Mouse (Mus musculus) frontal cortex, postnatal 25 days (tissue): ENCODE measurements around the gene Slc16a7.

Source experiments
- DNase-seq, 2 experiments: peaks; one replicate each; pipeline ENCODE4 v3.0.0; 2022; ENCODE audit warnings: low spot score in 2 of 2

Gene Slc16a7

DNA sequence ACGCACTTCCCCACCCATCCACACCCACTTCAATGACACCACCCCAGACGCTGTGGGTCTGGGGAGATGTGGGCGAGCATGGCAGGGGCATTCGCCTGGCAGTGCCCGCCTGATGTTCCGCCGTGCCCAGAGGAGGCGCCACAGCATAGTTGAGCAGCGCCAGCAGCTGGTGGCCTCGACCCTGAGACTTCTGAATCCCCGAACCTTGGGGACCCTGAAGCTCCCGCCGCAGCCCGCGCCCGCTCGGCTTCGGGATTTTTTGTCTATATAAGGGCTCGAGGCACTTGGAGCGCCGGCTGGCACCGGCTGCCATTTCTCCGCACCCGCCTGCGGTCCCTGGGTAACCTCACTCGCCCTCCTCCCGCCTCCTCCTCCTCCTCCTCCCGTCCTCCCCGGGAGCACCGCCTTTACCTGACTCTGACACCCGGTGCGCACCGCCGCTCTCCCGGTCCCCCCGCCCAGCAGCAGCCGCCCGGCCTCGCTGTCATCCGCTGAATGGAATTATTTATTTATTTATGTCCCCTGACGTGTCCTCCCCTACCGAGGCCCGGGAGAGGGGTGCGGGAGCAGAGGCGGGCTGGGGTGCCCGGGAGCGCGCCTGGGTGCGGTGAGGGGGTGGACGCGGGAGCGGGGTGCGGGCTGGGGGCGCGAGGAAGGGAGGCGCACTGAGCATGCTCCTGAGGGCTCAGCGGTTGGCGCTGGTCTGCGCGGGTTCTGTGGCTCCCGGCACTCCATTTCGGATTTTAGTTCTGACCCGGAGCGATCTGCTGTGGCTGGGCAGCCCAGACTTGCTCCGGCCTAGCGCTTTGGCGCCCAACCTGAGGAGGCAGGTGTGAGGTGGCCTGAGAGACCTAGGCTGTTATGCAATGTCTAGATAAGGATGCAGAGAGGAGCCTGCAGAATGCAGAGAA lies at the start of gene Slc16a7:
Gene Slc16a7 (minus strand): TSS at position 590 of the 911 bp plus-strand sequence.
- DNase-seq = peak; percentile 65 to 69

DNA sequence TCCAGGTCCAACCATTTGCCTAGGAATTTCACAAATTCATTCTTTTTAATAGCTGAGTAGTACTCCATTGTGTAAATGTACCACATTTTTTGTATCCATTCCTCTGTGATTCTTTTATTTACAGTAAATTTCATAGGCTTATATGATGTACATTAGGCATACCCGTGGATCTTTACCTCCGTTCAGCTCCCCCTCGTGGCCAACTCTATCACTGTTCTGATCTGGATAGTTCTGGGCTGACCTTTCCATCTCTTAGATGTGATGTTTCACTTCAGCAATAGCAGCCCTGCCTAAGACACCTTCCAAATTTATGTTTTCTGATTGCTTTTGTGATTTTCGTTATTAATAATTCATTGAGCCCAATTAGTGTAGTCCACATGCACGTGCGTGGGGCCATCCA lies 29.5 kb upstream of the Slc16a7 start:
- DNase-seq = no peak

GRCm38 (mm10) chr10:125399796-125400195 lies 10.5 kb upstream of the Slc16a7 start:
- DNase-seq = no peak

GRCm38 (mm10) chr10:125390011-125390410 lies 746 bp upstream of the Slc16a7 start:
- DNase-seq = no peak

DNA sequence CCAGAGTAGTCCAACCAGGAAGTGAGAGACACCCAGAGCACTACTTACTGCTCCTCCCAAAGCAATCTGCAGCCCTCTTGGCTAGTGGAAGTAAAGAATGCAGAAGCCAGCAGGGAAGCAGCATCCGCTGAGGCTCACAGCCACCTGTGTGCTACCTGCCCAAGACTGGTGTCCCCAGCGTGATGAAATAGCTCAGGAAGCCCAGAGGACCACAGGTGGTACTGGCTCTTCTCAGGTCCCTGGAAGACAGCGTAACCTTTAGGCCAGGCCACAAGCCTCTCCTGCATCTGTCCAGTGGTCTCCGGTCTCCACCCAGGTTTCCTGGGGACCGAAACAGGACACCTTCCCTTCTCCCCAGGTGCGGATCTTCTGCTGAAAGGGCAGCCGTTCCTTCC lies 787 bp downstream of the Slc16a7 start:
- DNase-seq = peak in 1 of 2 experiments; percentile 25

DNA sequence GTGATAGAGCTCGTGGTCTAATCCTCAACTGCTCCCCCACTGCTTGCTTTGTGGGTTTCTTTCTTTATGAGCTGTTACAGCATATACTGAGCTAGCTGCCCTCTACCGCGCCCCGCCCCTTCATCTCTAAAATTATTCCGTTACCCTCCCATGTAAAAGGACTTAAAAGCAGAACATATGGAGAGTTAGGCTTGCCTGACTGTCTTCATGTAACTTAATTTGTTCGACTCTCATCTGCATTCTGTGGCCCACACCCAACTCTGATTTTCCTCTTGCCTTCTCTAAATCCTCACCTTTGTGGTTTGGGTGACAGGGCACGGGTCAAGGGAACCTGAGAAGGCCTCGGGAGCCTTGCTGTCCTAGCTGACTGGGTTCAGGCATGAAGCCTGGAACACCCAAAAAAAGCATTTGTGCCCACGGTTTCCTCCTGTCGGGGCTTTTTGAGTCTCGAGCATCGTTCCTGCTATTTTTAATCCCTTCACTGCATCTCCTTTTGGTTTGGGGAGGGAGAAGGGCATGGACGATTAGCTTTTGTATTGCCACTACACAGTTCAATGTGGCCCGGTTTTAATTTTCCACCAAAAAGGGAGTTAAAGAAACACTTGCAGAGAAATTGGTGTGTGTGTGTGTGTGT lies 1.4 kb downstream of the Slc16a7 start:
- DNase-seq = peak in 1 of 2 experiments; percentile 22

DNA sequence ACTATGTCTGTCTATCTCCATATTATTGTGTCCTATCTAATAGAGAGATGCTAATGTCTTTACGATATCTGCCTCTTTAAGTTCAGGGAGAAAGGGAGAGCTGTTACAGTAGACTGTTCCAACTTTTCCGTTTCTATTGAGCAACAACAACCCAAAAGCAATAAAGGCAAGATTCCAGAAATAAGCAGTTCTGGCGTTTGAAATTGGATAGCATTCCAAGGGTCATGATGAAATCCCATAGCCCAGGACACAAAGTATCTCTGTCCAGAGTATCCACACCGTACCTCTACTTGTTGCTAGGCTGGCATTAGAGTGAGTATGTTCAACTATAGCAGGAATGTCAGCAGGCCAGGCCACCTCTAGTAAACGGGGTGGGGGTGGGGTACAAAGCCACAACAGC lies 13.7 kb downstream of the Slc16a7 start:
- DNase-seq = no peak

DNA sequence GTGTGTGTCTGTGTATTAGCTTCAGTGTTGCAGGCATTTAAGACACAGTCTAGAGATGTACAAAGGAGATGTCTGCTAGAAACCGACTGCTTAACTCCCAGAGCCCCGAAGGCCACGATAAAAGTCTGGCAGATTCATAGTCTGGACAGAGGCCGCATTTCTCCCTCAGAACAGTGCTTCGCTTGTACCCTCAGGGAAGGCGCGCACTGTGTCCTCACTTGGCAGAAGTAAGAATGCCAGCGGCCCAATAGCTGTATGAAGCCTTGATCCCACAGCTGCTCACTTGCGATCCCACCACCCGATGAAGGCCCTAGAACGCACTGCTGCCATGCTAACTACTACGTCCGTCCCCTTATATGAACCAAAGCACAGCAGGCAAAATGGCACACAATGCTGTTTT lies 16.6 kb downstream of the Slc16a7 start:
- no peak for DNase-seq

DNA sequence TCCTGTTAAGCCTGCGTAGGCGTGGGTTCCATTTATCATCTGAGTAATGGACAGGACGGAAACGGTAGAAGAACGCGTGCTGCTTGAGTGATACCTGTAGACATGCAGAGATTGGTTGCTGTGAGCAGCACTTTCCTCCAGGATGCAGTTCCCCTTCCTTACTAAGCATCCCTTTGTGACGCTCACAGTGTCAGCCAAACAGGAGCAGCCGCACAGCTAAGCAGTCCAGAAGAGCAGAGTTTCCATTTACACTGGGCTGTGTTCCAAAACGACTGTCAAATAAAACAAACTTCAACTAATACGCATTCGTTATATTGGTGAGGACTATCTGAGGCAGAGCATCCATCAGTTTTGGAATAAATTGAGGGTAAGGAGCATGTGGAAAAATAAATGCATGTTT lies 17.8 kb downstream of the Slc16a7 start:
- DNase-seq = no peak

DNA sequence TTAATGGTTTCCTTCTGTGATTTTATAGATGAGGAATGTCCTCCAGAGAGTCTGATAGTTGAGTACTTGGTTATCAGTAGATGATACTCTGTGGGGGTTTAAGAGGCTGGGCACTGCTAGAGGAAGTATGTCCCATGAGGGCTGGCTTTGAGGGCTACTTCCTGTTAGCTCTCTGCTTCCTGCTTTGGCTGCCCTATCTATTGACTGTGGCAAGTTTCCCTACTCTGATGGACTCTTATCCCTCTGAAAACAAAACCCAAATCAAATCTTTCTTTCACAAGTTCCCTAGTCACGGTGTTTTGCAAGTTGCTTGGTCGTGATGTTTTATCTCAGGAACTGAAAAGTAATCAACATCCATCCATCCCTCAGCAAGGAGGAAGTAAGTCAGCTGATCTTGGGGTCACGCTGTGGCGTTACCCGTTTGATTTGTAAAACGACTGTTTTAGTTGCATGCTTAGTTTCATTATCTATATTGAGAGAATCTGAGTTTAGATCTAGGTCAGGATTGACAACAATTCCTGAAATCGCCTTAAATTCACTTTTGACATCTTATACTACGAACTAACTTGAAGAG lies 19.1 kb downstream of the Slc16a7 start:
- no peak for DNase-seq

DNA sequence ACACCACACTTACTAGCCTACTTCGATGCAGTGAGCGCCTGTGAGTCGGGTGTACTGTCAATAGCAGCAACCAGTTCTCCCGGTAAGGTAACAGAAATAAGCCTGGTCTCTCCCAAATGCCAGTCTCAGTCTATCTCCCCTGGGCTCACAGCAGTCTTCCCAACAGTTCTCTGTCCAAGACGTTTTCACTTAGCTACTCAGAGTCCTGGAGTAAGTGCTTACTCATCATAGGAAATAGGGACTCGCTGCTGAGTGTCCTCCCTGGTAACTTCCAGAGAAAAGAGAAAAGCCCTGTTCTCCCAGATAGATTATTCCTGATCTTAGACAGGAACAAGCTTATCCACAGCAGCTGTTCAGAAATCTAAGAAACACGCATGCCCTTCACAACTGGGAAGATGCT lies 30.8 kb downstream of the Slc16a7 start:
- DNase-seq = no peak

DNA sequence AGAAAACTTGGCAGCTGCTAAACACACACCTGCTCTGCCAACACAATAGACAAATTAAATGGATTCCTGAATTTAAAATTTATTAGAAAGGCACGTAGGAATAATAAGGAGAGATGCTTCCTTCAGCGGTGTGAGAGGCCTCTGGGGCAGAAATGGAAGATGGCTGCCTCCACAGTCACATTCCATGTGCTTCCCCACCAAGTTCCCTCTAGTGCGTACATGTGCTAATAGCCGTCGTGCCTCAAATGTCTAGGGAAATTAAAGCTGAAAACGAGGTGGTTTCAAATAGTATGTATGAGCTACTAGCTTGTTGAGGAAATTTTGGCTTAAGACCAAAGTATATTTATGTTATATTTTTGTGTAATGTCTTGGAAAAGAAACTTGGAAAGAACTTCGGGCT lies 36.5 kb downstream of the Slc16a7 start:
- DNase-seq = no peak

- no peak for DNase-seq
These were observed 41.1 kb downstream of the Slc16a7 start for GRCm38 (mm10) chr10:125348171-125348570.

DNA sequence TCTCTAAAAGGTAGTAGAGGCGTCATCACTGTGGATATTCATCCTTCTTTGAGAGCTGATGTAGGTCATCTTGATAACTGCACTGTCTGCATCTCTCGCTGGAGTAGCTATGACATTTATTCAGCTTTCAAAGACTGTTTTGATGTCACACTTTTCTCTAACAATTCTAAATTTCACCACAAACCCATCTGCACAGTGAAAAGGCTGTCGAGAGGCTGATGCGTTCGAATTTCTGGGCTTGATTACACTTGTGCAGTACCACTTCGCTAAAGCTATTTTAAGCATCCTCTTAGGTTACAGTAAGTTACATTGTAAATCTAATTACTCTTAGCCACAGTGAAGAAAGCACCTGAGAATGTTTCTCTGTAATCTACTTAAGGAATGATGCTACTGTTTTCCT lies 42.1 kb downstream of the Slc16a7 start:
- no peak for DNase-seq

GRCm38 (mm10) chr10:125346364-125346763 lies 42.9 kb downstream of the Slc16a7 start:
- DNase-seq = no peak

GRCm38 (mm10) chr10:125345583-125345982 lies 43.7 kb downstream of the Slc16a7 start:
- no peak for DNase-seq

DNA sequence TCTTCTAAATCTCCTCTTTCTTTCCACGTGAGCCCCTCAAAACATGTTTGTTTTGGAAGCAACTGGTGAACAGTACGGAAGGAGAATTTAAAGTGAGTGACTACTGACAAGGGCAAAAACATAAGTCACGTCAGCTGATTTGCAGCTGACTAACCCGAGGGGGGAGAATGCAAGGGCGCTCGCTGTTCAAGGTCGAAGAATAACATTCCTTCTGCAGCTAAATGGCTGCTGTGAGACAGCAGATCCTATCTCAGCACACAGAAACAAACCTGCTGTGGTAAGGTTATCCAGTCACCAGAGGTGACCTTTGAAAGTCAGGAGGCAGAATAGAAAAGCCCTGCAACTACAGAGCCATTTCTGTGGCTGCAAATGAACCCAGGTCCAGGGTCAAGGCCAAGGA lies 47.1 kb downstream of the Slc16a7 start:
- DNase-seq = no peak

- DNase-seq = no peak
These were observed 55.5 kb downstream of the Slc16a7 start for GRCm38 (mm10) chr10:125333799-125334198.

- DNase-seq = no peak
These were observed 57.9 kb downstream of the Slc16a7 start for GRCm38 (mm10) chr10:125331334-125331733.

- DNase-seq = no peak
These were observed 60.8 kb downstream of the Slc16a7 start for GRCm38 (mm10) chr10:125328331-125329063.

- DNase-seq = no peak
These were observed 64.2 kb downstream of the Slc16a7 start for GRCm38 (mm10) chr10:125324871-125325565.
